Mouse (Mus musculus) testis, adult 2 months (tissue): Measurements from ENCODE around the gene Dr1. TPM values are rescaled to one million over a fixed set of nuclear protein-coding genes. Genes with fewer than 3 reads are reported as not detected.
"Not testable (repeated sequence)": the region's sequence is repeated elsewhere in the genome, so short reads cannot be mapped to it uniquely, and the experiment has no call there.

Source experiments
- H3K27ac ChIP-seq: fragments of 200-500 bp; 2 replicates; pipeline ENCODE4 v1.5.1; 2012; ENCODE audit warnings: low read depth, low read length; ENCODE audit not compliant: control insufficient read depth, insufficient read depth
- H3K27me3 ChIP-seq: fragments of 200-500 bp; 2 replicates; pipeline ENCODE4 v1.6.1; 2012; ENCODE audit warnings: mild to moderate bottlenecking, low read length, moderate library complexity; ENCODE audit not compliant: control insufficient read depth, insufficient read depth
- H3K36me3 ChIP-seq: fragments of 200-500 bp; 2 replicates; pipeline ENCODE4 v1.6.1; 2012; ENCODE audit warnings: mild to moderate bottlenecking, low read length; ENCODE audit not compliant: control insufficient read depth, insufficient read depth
- H3K4me1 ChIP-seq: fragments of 200-500 bp; 2 replicates; pipeline ENCODE4 v1.6.1; 2012; ENCODE audit warnings: low read length; ENCODE audit not compliant: control insufficient read depth, insufficient read depth
- H3K4me3 ChIP-seq: fragments of 200-500 bp; 2 replicates; pipeline ENCODE4 v1.5.1; 2012; ENCODE audit warnings: low read depth, mild to moderate bottlenecking, low read length, moderate library complexity, mixed read lengths; ENCODE audit not compliant: control insufficient read depth
- CTCF ChIP-seq: fragments of 200-500 bp; IDR thresholded peaks from 2 replicates; pipeline ENCODE4 v1.5.1; 2012; ENCODE audit warnings: low read depth, mild to moderate bottlenecking, inconsistent platforms, low read length, moderate library complexity; ENCODE audit not compliant: control insufficient read depth, insufficient read depth, insufficient replicate concordance
- POLR2A ChIP-seq: fragments of 200-500 bp; IDR thresholded peaks from 2 replicates; pipeline ENCODE4 v1.6.1; 2012; ENCODE audit warnings: low read depth, mild to moderate bottlenecking, inconsistent platforms, low read length, moderate library complexity; ENCODE audit not compliant: control insufficient read depth
- polyA plus RNA-seq: library from polyadenylated mRNA; depleted of rRNA; stranded (reverse); fragments of >200 nt; gene quantifications from 2 replicates; pipeline ENCODE4 v1.2.3, GENCODE M21; 2012; rRNA removed

The Dr1 gene
- polyA plus RNA-seq: 41.7 and 42.3 TPM in 2 replicates

GRCm38 (mm10) chr5:108268127-108269062, at the start of gene Dr1:
Dr1 (plus strand) TSS chr5:108268897.
- peak within 1 kb of the TSS; percentile 99 for H3K4me3 ChIP-seq
- peak within 1 kb of the TSS; percentile 99 for H3K27ac ChIP-seq
- H3K4me1 ChIP-seq: peaks cover 4% of the 10 kb centered on the region; the same call in 1 of the 2 replicates
- TF ChIP-seq CTCF (no peak), POLR2A (peak; percentile 96)
- H3K36me3 ChIP-seq: no peaks in the 10 kb centered on the region; the same call in 1 of the 2 replicates
- no peaks in the 10 kb centered on the region for H3K27me3 ChIP-seq

DNA sequence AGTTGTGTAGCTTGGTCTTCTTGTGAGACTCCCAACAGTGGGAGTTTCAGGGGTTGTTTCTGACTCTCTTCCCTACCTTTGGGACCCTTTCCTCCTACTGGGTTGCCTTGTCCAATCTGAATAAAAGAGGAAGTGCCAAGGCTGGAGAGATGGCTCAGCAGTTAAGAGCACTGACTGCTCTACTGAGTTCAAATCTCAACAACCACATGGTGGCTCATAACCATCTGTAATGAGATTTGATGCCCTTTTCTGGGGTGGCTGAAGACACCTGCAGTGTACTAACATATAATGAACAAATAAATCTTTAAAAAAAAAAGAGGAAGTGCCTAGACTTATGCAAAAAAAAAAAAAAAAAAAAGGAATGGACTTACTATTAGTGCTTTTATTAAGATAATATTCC, 44.6 kb upstream of the Dr1 start:
- no peaks in the 10 kb centered on the region for H3K27me3 ChIP-seq
- no peak overlapping the region for H3K27ac ChIP-seq
- no peak for TF ChIP-seq POLR2A
- no peak for TF ChIP-seq CTCF
- H3K36me3 ChIP-seq: no peaks in the 10 kb centered on the region
- no peak overlapping the region for H3K4me3 ChIP-seq
- H3K4me1 ChIP-seq: no peaks in the 10 kb centered on the region

- TF ChIP-seq CTCF: no peak
- no peak for TF ChIP-seq POLR2A
- no peak overlapping the region for H3K27ac ChIP-seq
- no peaks in the 10 kb centered on the region for H3K36me3 ChIP-seq
- H3K27me3 ChIP-seq: no peaks in the 10 kb centered on the region
- H3K4me3 ChIP-seq: no peak overlapping the region
- H3K4me1 ChIP-seq: no peaks in the 10 kb centered on the region
Observed at GRCm38 (mm10) chr5:108226159-108226558, 42.5 kb upstream of the Dr1 start.

DNA sequence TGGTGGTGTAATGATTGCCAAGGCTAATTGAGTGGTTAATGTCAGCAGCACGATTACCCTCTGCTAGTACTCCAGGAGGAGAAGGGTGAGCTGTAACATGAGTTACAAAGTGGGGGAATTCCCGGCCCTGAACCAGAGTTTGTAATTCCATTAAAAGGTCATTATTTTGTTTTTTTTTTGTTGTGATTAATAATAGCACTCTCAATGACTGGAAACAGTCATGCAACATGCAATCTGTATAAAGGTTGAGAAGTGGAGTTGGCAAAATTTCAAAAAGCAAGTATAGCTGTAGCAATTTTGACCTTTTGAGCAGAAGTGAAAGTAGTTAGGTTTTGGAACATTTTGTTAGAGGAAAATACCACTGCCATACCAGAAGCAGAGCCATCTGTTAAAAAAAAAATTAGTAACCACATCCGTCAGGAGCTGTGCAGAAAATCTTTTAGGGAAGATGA, 22.4 kb upstream of the Dr1 start:
- TF ChIP-seq CTCF (no peak), POLR2A (no peak)
- H3K27ac ChIP-seq: no peak overlapping the region
- no peaks in the 10 kb centered on the region for H3K4me1 ChIP-seq
- no peaks in the 10 kb centered on the region for H3K36me3 ChIP-seq
- no peaks in the 10 kb centered on the region for H3K27me3 ChIP-seq
- no peak overlapping the region for H3K4me3 ChIP-seq

DNA sequence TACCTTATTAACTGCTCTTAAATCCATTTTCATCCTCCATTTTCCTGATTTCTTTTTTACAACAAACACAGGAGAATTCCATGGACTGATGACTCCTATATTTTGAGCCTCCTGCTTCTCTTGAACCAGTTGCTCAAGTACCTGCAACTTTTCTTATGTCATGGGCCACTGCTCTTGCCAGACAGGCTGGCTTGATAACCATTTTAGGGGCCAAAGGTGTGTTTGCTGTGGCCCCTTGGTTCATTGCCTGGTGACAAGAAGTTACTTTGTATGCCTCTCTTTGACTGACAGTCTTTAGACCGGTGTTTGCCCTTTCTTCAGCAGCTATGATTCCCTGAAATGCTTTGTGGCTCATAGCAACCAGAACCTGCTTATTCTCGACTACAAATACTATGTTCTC, 18.7 kb upstream of the Dr1 start:
- Histone ChIP-seq H3K36me3 (no peaks in the 10 kb centered on the region), H3K4me1 (no peaks in the 10 kb centered on the region), H3K27ac (no peak overlapping the region), H3K4me3 (no peak overlapping the region), H3K27me3 (no peaks in the 10 kb centered on the region)
- no peak for TF ChIP-seq CTCF
- TF ChIP-seq POLR2A: no peak

- H3K27ac ChIP-seq: no peak overlapping the region
- TF ChIP-seq POLR2A (no peak), CTCF (no peak)
- no peak overlapping the region for H3K4me3 ChIP-seq
- no peaks in the 10 kb centered on the region for H3K27me3 ChIP-seq
- no peaks in the 10 kb centered on the region for H3K36me3 ChIP-seq
- H3K4me1 ChIP-seq: no peaks in the 10 kb centered on the region
Observed at GRCm38 (mm10) chr5:108255259-108255658, 13.4 kb upstream of the Dr1 start.

GRCm38 (mm10) chr5:108262722-108263121, 6.0 kb upstream of the Dr1 start:
- TF ChIP-seq POLR2A (no peak), CTCF (no peak)
- peaks cover under 1% of the 10 kb centered on the region; the same call in 1 of the 2 replicates for H3K4me1 ChIP-seq
- H3K27ac ChIP-seq: no peak overlapping the region
- no peaks in the 10 kb centered on the region for H3K27me3 ChIP-seq
- no peaks in the 10 kb centered on the region for H3K36me3 ChIP-seq
- no peak overlapping the region for H3K4me3 ChIP-seq

DNA sequence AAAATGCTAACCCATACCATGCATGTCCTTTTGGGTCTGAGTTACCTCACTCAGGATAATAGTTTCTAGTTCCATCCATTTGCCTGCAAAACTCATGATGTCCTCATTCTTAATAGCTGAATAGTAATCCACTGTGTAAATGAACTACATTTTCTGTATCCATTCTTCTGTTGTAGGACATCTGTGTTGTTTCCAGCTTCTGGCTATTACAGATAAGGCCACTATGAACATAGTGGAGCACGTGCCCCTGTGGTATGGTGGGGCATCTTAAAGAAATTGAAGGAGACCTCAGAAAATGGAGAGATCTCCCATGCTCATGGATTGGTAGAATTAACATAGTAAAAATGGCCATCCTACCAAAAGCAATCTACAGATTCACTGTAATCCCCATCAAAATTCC, 4.9 kb upstream of the Dr1 start:
- not testable (repeated sequence) for H3K4me3 ChIP-seq, H3K36me3 ChIP-seq, H3K4me1 ChIP-seq, H3K27me3 ChIP-seq, H3K27ac ChIP-seq
